Mouse (Mus musculus): Measurements from ENCODE around the gene Ebf3.

Gene Ebf3

DNA sequence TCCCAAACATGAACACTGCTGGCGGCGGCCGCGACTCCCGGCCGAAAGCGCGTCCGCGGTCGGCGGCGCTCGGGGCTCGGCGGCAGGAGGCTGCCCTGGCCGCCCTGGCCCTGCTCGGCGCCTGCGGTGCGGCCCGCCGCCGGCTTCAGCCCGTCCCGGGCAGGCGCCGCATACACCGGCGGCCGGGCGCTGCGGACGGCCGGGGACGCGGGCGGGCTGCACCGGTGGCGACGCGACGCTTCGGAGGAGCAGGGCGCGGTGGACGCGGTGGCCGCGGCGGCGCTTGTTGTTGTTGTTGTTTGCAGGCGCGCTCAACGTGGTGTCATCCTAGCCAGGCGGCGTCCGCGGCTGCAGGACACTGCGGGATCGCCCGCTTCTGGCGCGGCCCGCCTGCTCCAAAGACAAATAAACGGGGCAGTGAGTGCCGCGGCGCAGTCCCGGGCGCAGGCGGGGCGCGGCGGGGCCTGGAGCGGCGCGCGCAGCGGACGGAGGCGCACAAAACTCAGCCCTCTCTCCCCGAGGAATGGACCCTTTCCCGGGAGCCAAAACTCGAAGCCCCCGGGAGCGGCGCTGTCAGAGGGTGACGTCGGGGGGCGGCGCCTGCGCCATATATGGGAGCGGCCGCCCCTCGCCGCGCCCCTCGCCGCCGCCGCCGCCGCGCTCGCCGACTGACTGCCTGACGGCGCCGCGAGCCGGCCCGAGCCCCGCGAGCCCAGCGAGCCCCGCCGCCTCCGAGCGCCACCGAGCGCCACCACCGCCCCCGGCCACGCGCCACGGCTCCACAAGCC lies at the start of gene Ebf3:
Gene Ebf3 (minus strand): TSS at position 542 of the 788 bp plus-strand sequence.
- in situ Hi-C loops (cut with MboI; ENCODE audit: low sequenced_read_pairs): no loop called here

DNA sequence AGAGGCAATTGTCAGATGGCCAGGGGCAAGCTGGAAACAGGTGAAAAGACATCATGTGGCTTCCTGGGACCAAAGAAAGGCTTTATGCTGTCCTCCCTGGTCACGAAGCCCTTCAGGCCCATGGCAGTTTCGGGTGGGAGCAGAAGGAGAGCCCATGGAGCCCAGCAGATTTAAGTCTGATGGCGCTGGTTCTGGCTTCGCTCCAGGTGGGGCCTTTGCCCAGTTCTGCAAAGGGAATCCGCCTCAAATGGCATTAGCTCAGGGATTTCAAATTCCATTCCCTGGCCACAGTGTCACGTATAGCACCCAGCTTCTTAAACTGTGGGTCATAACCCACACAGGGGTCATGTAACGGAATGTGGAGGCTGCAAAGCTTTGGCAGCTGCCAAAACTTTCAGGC lies 32.6 kb upstream of the Ebf3 start:
- in situ Hi-C loops (cut with MboI; ENCODE audit: low sequenced_read_pairs): no loop called here

DNA sequence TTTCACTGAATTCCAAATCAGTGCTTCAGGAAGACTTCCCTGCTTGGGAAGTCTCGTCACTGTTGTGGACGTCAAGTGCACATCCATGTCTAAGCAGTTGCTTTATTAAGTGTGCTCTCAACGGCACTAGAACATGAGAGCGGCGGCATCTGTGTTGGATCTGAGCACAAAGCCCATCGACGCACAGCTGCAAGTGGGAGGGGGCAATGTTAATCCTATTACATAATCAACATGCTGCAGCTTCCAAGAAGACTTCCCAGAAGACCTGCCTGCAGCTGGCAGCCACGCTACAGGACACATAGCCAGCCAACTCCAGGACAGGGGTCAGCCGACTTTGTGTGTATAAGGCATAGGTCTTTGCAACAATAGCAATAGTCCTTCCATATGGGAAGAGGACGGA lies 31.8 kb upstream of the Ebf3 start:
- in situ Hi-C loops (cut with MboI; ENCODE audit: low sequenced_read_pairs): no loop called here

DNA sequence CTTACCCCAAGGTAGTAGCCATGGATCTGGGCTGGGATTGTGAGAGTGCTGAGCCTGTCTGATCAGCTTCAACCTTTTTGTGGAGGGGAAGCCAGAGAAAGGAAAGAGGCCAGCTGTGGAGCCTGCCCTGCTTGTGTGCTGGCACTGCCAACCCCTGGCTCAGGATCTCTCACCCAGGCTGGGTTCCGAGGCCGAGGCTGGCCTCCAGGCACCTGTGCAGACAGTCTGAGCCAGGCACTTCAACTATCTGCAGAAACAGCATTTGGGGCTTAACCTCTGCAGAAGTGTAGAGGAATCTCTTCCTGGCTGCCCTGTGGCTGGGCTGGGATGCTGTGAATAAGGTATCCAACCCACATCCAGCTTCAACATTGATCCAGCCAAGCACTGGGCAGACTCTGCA lies 19.7 kb upstream of the Ebf3 start:
- in situ Hi-C loops (cut with MboI; ENCODE audit: low sequenced_read_pairs): no loop called here

DNA sequence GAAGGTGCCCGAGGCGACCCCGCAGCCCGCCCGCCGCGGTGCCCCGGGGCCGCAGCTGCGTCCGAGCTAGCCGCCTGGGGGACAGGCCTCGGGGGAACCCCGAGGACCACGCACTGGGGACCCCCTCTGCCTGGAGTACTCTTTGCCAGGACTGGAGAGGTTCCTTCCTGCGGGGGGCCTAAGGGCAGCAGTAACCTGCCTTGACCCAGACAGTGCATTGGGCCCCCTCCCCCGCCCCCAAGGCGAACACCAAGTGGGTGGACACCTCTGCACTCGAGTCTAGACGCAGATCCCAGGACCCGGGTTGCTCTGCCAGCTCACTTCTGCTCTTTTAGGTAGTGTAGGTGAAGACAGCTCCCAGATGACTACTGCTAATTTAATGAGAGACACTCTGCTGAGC lies 8.7 kb upstream of the Ebf3 start:
- in situ Hi-C loops (cut with MboI; ENCODE audit: low sequenced_read_pairs): no loop called here

DNA sequence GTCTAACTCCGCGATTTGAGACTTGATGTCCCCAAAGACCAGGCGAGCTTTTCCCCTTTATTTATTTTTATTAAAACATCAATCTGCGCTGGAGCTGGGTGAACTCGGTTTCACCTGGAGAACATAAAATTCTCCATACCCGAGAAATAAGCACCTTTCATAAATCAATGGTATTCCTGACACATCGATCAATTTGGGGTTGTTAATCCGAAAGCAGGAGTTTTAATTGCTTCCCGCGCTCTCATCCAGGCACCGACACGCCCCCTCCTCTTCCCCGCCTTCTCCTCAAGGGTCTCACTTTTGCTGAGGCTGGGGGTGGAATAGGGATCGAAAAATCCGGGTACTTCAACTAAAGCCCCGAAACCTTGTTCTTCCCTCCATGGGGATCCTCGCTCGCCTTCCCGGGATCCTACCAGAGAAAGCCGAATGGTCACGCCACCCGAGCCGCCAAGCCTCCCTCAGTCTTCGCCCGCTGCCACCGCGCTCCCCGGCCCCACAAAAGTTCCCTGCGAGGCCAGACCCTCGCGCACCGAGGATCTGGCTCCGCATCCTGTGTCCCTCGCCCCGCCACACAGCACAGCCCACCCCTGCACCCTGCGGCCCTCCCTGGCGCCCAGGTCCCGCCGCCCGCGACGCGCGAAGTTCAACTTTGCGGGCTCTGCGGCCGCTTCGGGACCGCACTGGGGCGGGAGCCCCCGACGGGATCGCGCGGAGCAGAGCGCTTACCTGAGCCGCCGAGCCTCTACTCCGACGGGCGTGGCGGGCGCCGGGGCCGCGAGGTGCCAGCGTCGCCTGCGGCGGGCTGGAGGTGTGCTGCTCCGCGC lies 7.9 kb upstream of the Ebf3 start:
- in situ Hi-C loops (cut with MboI; ENCODE audit: low sequenced_read_pairs): no loop called here

DNA sequence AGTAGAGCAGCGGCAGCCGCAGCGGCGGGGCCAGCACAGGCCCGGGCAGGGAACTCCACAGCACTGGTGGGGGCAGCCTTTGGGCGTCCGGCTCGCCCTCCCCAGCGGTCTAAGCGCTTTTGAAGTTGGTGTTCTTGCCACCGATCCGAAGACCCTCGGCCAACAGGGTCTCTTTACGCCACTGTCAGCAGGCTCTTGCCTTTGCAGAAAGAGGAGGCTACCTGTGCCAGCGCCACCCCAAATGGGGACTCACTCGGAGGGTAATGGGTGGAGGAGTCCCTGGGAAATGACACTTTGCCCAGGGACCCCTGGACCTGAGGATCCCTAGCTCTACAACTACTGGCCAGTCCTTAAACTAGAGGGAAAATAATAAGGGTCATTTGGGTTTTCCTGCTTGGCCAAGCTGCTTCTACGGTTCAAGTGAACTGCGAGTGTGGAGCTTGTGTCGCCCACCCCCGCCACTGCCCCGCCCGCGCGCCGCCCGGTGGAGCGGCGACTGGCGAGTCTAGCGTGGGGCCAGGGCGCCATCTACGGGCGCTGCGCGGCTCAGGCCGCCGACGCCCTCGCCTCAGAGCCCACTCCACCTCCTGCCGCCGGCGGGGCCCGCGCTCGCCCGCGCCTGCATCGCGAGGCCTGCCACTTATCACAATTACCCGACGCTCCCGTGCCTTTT lies 7.0 kb upstream of the Ebf3 start:
- in situ Hi-C loops (cut with MboI; ENCODE audit: low sequenced_read_pairs): no loop called here

DNA sequence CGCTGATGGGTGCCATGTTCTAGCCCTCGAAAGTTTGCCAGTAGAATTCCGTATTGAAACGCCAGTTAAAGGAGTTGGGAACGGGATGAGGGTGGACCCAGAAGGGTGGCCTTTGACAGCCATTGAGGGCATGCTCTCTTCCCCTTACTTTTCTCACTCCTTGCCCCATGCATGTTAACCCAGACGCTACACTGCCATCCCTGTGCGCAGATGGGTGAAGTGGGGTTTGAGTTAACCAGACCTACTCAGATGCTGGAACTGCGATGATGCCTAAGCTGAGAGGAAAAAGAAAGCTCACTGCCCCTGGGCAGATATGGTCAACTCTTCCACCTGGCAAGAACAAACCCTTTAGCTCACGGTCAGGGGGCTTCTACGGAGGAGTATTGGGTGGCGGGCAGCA lies 6.1 kb upstream of the Ebf3 start:
- in situ Hi-C loops (cut with MboI; ENCODE audit: low sequenced_read_pairs): no loop called here

DNA sequence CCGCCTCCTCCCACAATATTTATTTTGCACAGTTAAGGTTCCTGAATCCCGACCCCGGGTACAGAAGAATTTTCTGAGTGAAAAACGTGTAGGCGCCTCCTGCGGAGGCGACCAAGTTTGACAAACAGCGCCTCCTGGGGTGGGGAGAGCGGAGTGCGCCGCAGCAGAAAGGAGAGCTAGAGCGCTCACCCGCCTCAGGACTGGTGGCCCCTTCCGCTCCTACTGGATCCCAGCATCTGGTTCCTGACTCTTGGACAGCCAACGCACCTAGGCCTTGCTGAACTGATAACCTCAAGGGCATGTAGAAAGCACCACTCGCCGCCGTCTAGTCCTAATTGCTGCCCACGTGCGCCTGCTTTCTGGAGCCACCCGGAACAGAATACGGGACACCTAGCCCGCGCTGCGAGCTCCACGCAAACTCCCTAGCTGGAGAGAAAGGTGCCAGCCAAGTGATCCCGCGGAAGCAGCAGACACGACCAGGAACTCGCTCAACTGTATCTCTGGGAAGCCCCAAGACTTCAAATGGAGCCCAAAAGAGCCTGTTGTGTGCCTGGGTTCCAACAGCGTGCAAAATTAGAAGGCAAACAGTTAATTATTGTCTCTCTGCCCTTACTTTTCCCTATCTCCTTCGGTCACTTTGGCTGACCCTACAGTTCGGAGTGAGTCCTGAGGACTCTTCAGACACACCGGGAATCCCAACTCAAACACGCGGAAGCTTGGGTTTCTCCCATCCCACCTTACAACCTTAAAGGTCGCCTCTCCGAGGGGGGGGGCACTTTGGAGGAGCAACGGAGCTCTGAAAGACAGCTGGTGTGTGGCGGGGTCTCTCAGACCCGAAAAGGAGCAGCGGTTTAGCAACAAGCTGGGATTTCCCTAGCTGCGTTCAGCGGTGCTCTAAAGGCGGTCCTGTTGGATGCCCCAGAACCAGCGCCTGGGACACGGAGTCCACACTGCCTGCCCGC lies 5.0 kb upstream of the Ebf3 start:
- in situ Hi-C loops (cut with MboI; ENCODE audit: low sequenced_read_pairs): no loop called here

DNA sequence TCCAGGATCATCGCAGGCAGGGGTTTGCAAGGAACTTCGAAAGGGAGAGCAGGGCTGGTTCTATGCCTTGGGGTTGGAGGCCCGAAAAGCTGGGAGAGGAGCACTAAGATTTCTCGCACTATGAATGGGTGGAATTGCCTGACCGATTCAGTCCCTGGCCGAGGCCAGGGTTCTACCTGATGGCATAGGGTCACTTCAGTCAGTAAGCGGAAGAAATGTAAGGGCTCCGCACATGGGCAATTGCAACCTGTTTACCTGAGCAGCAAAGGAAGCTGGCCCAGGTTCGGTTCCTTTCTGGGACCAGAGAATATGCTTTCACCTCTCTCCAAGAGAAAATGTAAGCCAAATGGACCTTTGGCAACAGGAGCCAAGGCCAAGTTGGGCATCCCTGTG lies 4.1 kb upstream of the Ebf3 start:
- in situ Hi-C loops (cut with MboI; ENCODE audit: low sequenced_read_pairs): no loop called here

DNA sequence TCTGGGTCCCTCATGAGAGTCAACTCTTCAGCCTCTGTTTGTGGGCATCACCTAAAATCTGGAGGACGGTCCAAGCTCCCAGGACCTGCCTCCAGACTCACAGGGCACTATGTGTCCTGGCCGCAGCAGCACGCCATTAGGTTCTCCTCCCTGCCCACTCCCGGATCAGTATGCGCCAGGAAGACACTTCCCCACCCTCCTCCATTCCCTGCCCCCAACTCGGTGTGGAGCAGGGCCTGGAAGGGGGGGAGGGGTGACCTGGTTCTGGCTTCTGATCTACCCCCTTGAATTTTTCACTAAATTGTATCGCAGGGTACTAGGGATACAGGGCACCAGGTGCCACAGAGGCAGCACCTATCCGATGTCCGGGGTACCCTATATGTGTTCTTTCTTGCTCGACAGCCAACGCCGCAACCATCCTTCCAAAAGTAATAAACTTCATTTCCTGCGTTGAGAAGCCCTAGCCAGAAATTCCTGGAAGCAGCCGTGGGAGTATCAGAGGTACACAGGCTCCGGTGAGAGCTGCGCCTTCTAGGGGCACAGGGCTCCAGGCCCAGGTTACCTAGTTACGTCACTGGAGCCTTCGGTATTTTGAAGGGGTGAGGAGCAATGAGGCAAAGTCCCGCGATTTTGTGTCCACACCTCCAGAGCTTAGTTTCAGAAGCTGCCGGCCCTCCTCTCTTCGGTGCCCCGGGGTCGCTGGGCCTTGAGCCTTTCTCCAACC lies 3.6 kb upstream of the Ebf3 start:
- in situ Hi-C loops (cut with MboI; ENCODE audit: low sequenced_read_pairs): no loop called here

DNA sequence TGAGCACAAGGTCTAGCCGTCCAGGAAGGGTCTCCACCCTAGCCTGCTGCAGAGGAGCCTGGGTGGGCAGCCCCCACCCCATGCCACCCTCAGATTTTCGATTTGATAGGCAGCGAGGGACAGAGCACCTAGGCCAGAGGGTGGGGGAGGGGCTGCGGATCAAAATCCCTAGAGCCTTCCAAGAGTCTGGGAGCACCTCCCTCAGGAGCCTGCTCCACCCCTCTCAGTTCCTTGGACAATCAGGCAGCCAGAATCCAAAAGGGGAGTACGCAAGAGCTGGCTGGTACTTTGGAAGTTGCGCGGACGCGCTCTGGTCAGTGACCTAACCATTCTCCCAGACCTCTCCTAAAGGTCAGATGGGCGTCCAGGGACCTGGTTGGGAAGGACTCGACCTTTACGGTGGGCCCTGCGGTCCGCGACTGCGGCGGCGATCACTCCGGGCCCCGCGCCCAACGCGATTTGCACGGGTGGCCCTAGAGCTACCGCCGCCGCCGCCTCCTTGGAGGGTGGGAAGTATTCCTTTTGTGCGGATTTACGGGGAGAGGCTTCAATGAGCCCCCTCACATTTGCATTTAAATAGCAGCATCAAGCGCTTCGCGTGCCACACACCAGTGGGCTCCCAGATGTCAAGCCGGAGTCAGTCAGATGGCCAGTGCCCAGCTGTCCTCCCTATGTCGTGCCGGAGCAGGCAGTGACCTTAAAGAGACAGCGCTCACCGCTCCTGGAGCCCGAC lies 2.8 kb upstream of the Ebf3 start:
- in situ Hi-C loops (cut with MboI; ENCODE audit: low sequenced_read_pairs): no loop called here

DNA sequence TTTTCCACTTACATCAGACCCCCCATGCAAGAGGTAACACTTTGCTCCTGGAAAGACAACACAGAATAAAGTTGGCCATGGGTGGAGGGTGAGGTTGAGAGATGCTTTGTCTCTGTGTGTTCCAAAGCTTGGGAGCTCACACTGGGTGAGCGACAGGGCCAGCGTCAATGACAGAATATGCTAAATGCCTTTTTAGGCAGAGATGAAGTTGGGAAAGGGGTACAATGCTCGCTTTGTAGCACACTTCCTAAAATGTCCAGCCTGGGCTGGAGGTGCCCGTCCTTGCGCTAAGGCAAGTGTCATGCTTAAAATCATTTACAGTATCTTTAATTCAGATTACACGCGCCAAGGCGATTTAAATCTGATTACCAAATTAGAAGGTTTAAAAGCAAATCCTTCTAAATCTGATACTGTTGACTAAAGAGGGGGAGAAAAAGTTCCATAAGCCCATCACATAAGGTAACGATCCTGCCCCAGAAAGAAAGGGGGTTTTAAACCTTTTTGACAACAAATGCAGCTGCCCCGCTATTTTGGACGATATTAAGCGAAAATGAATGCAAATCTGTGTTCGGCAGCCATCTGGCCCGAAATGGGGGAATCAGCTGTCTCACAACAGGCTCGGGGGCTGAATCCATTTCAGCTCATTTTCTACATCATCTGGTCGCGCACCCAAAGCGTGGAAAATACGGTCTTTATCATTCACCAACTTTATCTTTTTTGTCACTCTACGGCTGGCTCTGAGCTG lies 2.1 kb upstream of the Ebf3 start:
- in situ Hi-C loops (cut with MboI; ENCODE audit: low sequenced_read_pairs): no loop called here

DNA sequence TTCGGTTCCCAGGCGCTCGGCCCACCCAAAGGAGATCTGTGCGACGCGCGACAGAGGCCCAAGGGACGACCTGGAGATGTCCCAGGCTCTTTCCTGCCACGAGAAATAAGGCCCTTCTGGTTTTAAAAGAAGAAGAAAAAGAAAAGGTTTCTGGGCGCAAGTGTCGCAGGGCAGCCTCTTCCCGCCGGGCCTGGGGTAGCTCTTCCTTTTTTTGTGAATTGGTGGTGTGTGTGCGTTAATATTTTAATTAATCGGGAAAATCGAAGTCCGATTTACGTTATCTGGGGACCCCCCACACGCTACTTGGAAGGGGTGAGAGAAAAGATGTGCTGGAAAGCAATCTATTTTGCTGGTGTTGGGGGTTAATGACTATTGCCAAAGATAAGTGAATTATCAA lies 1.3 kb upstream of the Ebf3 start:
- in situ Hi-C loops (cut with MboI; ENCODE audit: low sequenced_read_pairs): no loop called here

DNA sequence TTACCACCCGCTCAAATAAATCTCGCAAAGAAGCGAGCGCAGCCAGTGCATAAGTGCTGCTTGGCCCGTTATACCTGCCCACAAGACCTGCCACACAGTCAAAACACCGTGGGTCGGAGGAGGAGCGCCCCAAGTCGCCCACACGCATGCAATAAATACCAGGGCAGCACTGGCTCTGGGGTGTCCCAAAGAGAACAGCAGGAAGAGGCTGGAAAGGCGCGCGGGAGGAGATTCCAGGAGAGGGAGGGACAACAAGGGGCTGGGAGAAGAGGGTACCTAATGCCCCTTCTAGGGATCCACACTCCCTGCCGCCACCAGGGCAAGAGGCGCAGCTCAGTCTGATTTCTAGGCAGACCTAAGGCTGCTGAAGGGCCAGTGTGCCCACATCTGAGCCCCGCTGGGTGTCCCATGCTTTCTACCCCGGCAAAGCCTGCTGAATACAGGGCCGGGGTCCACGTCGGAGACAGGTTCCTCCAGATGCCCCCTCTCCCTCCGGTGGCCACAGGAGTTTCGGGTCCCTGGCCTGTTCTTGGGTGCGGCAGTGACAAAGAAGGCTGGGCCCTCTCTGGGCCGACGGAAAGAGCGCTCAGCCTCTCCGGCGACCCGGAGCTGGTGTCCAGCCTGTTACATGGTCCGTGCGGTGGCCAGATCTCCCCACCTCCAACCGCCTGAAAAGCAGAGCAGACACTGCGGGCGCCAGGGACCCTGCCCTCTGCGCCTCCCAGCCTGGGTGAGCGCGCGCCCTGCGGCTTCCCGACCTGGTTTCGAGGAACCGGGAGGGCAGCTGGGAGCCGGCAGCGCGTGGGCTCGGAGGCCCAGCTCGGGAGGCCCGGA lies 682 bp upstream of the Ebf3 start:
- in situ Hi-C loops (cut with MboI; ENCODE audit: low sequenced_read_pairs): no loop called here

DNA sequence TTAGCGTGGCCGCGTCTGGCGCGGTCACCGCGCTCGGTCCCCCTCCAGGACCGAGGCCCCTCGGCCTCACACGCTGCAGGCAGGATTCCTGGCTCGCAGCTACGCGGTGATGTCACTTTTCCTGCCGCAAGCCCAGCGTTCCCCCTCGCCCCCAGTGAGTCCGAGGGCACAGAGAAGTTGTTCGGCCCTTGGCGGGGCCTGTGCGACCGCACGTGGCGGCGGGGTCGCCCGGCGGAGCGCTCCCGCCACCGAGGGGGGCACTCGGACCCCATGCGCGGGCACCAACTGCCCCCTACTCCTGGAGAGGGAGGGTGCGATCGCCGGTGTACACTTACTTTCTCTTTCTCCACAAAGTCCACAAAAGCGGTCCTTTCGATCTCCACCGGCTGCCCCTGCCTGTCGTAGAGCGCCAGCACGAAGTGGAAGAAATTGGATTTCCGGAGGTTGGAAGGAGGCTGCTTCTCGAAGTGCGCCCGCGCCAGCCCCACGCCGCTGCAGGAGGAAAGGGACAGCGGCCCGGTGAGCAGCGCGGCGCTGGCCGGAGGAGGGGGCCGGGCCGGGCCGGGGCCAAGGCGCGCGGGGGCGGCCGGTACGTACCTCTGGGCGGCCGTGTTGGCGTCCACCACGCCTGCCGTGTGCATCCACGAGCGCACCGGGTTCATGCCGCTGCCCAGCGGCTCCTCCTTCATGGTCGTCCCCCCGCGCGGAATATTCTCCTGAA lies 902 bp downstream of the Ebf3 start:
- in situ Hi-C loops (cut with MboI; ENCODE audit: low sequenced_read_pairs): no loop called here

DNA sequence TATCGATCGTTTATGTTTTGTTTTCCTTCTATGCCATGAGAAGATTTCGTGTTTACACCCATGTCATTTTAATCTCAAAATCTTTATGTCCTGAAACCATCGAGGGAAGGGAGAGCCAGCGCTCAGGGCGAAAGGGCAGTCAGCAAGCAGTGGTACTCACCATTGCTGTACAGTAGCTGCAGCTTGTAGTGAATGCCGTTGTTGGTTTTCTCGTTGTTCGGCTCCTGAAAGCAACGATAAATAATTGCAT lies 1.4 kb downstream of the Ebf3 start:
- in situ Hi-C loops (cut with MboI; ENCODE audit: low sequenced_read_pairs): no loop called here

All from CH12F3 (cell line).